Mouse (Mus musculus) liver, adult 2 months (tissue): ENCODE results near the gene Pla2g4e.

Source experiments
- CTCF ChIP-seq: fragments of 200-500 bp; IDR thresholded peaks from 2 replicates; pipeline ENCODE4 v1.5.1; 2011; ENCODE audit warnings: low read depth, low read length, control low read depth
- POLR2A ChIP-seq: fragments of 200-500 bp; IDR thresholded peaks from 2 replicates; pipeline ENCODE4 v1.6.1; 2011; ENCODE audit warnings: low read length, control low read depth; ENCODE audit not compliant: insufficient read depth; ENCODE audit errors: extremely low read depth

DNA sequence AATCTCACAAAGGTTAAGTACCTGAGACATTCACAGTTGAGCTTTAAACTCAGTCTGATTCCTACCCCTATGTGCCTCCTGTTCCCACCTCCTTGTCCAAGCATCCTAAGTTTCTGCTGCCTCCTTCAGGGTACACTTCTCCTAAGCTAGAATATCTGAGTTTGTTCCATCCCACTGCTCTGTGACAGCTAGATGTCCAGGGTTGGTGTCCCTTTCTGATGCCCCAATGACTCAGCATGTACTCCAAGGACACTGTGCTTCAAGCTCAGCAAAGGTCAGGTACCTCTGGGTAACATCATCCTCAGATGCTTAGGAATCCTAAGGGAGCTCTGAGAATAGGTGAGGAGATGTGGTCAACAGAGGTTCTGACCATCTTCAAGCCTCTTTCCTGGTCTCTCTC lies 117.1 kb downstream of the Pla2g4e start:
- TF ChIP-seq CTCF (no peak), POLR2A (no peak)
